Mouse (Mus musculus): ENCODE measurements at regions not wholly inside any gene's neighbourhood (a gene's known extent, or its start where the extent isn't known, plus 50 kb on each side); places are given as distances from the start of the nearest gene placed in this dataset.

DNA sequence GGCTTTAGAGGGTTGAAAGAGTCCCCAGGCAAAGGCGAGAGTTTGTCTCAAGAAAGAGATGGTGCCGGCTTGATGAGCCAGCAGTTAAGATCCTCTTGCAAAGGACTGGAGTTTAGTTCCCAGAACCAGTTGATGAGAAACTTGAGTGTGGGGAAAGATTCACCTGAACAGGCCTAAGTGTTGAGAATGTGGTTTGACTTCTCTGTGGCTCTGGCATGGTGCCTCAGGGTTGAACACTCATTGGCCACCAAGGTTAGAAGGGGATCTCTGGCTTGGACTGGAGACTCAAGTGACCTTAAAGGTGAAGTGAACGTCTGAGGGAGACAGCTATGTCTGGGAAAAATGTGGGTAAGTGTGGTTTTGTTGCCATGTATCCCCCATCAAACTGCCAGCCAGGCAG lies 142.8 kb downstream of the Inhbb start:
- TF ChIP-seq CTCF (IDR thresholded peaks at IDR 0.05; ENCODE audit: borderline replicate concordance, extremely low read depth, insufficient read depth, insufficient read length) (no peak), POLR2A (IDR thresholded peaks at IDR 0.05; ENCODE audit: borderline replicate concordance, extremely low read depth, insufficient read depth, insufficient read length, poor library complexity, severe bottlenecking) (no peak)

Measured in brain, embryonic 14.5 days (tissue).